ENCODE assay signal across 9 mouse cellular contexts in genomic region chr15:102025136-102025872, GRCm38 (mm10). TPM values are rescaled to one million over a fixed set of nuclear protein-coding genes. Genes with fewer than 3 reads are reported as not detected.
DNase-seq lines count a peak whose midpoint lies in the region; ATAC-seq lines count a peak whose summit lies in the region.
"Had no signal": no experiment of that assay in that cellular context is flagged by ENCODE, and none has a peak within 500 bp of the region (broad histone marks: within the 10 kb centered on the region; RNA-seq: fewer than 3 reads in every experiment).

No protein-coding gene starts in this region.

- H3K9me3 ChIP-seq in heart, embryonic 10.5 days = no peaks in the 10 kb centered on the region
- no peaks in the 10 kb centered on the region for H3K9me3 ChIP-seq in embryonic facial prominence, embryonic 10.5 days
- no peaks in the 10 kb centered on the region for H3K9me3 ChIP-seq in intestine, embryonic 14.5 days (ENCODE audit: control insufficient read depth, low read length)
- no peaks in the 10 kb centered on the region for H3K9me3 ChIP-seq in midbrain, embryonic 13.5 days

- intact Hi-C loops in heart, postnatal 25 days (cut with DNase I) = no loop called here

- peak overlapping the region; percentile 18; the same call in 1 of the 2 replicates for H3K9ac ChIP-seq in intestine, embryonic 14.5 days (ENCODE audit: low read length)
- H3K9ac ChIP-seq in midbrain, embryonic 13.5 days (replicated peaks) = 0 out of 2 replicates have a peak overlapping the region, but pooled peaks have one; percentile 28

- H3K4me3 ChIP-seq in heart, embryonic 10.5 days = peak overlapping the region; percentile 52
- H3K4me3 ChIP-seq in embryonic facial prominence, embryonic 10.5 days = peak overlapping the region; percentile 41
- H3K4me3 ChIP-seq in intestine, embryonic 14.5 days (ENCODE audit: low read depth, low read length) = no peak overlapping the region
- H3K4me3 ChIP-seq in midbrain, embryonic 13.5 days (replicated peaks) = 0 out of 2 replicates have a peak overlapping the region, but pooled peaks have one; percentile 9

- peak overlapping the region; percentile 40 for H3K4me2 ChIP-seq in intestine, embryonic 14.5 days (ENCODE audit: low read length)
- H3K4me2 ChIP-seq in midbrain, embryonic 13.5 days (replicated peaks) = peak overlapping the region; percentile 32

- 4% methylated on average over 22 of the region's 22 CpGs for WGBS in heart, embryonic 10.5 days
- 4% methylated on average over 22 of the region's 22 CpGs for WGBS in embryonic facial prominence, embryonic 10.5 days
- WGBS in intestine, embryonic 14.5 days = 10% methylated on average over 22 of the region's 22 CpGs
- 5% methylated on average over 22 of the region's 22 CpGs for WGBS in midbrain, embryonic 13.5 days

- H3K36me3 ChIP-seq in heart, embryonic 10.5 days = peaks cover 7% of the 10 kb centered on the region; the same call in 1 of the 2 replicates
- H3K36me3 ChIP-seq in embryonic facial prominence, embryonic 10.5 days (replicated peaks) = peaks cover 8% of the 10 kb centered on the region
- H3K36me3 ChIP-seq in intestine, embryonic 14.5 days (ENCODE audit: control insufficient read depth, insufficient read depth, low read length) = no peaks in the 10 kb centered on the region
- H3K36me3 ChIP-seq in midbrain, embryonic 13.5 days = no peaks in the 10 kb centered on the region

- H3K27me3 ChIP-seq in heart, embryonic 10.5 days (ENCODE audit: insufficient read depth, poor library complexity, severe bottlenecking) = peaks cover 35% of the 10 kb centered on the region
- peaks cover 72% of the 10 kb centered on the region for H3K27me3 ChIP-seq in embryonic facial prominence, embryonic 10.5 days (replicated peaks; ENCODE audit: low read depth, poor library complexity, severe bottlenecking)
- H3K27me3 ChIP-seq in intestine, embryonic 14.5 days (replicated peaks; ENCODE audit: control insufficient read depth, insufficient read depth, low read length) = no peaks in the 10 kb centered on the region
- peaks cover 57% of the 10 kb centered on the region for H3K27me3 ChIP-seq in midbrain, embryonic 13.5 days

- peaks cover 44% of the 10 kb centered on the region for H3K4me1 ChIP-seq in heart, embryonic 10.5 days
- H3K4me1 ChIP-seq in embryonic facial prominence, embryonic 10.5 days = peaks cover 55% of the 10 kb centered on the region
- H3K4me1 ChIP-seq in intestine, embryonic 14.5 days (replicated peaks; ENCODE audit: control insufficient read depth, insufficient read depth, low read length) = peaks cover 28% of the 10 kb centered on the region
- H3K4me1 ChIP-seq in midbrain, embryonic 13.5 days (replicated peaks) = peaks cover 24% of the 10 kb centered on the region

- peak overlapping the region; percentile 90 for H3K27ac ChIP-seq in heart, embryonic 10.5 days
- peak overlapping the region; percentile 79 for H3K27ac ChIP-seq in embryonic facial prominence, embryonic 10.5 days (replicated peaks)
- peak overlapping the region; percentile 79 for H3K27ac ChIP-seq in intestine, embryonic 14.5 days (ENCODE audit: low read depth)
- H3K27ac ChIP-seq in midbrain, embryonic 13.5 days = no peak overlapping the region

- peak; percentile 87 for DNase-seq in heart, embryonic 10.5 days (ENCODE audit: low spot score)
- no peak for DNase-seq in heart, postnatal 25 days (ENCODE audit: low spot score)
- peak; percentile 66 for DNase-seq in embryonic facial prominence, embryonic 10.5 days (ENCODE audit: low spot score)
- peak; percentile 78 for DNase-seq in intestine, embryonic 14.5 days (ENCODE audit: low spot score)
- no peak for DNase-seq in testis, postnatal 10 days (ENCODE audit: low spot score)
- no peak for DNase-seq in frontal cortex, postnatal 36 days (ENCODE audit: low spot score in 2 of 2)
- no peak for DNase-seq in urinary bladder, postnatal 10 days (ENCODE audit: low spot score)

- peak; percentile 38 for ATAC-seq in intestine, embryonic 14.5 days (replicated peaks; ENCODE audit: low FRiP score, low TSS enrichment, low read depth)
- ATAC-seq in midbrain, embryonic 13.5 days = peak; percentile 60; the same call in 1 of the 2 replicates

RNA-seq across cellular contexts. Expression of gene Krt18, which starts 2.7 kb away (rescaled TPM):
- 78.5 and 184 TPM in 2 replicates for polyA plus RNA-seq in heart, embryonic 10.5 days (2016; fragmentation: Nextera tagmentation; extraction: Ambion mirVana)
- total RNA-seq in heart, postnatal 25 days (2021) = 1 to 10 TPM; 3.7 to 4.9 TPM
- 95.2 and 101 TPM in 2 replicates for polyA plus RNA-seq in embryonic facial prominence, embryonic 10.5 days (2016; fragmentation: Nextera tagmentation; extraction: Ambion mirVana)
- polyA plus RNA-seq in intestine, embryonic 14.5 days (2014; fragmentation: Nextera tagmentation; extraction: Ambion mirVana) = 184 and 210 TPM in 2 replicates
- polyA plus RNA-seq in midbrain, embryonic 13.5 days (2015; fragmentation: Nextera tagmentation; extraction: Ambion mirVana) = 1.2 and 2.5 TPM in 2 replicates

RNA-seq across cellular contexts. Expression of gene Krt8, which starts 21.0 kb away (rescaled TPM):
- 83.2 and 193 TPM in 2 replicates for polyA plus RNA-seq in heart, embryonic 10.5 days (2016; fragmentation: Nextera tagmentation; extraction: Ambion mirVana)
- total RNA-seq in heart, postnatal 25 days (2021) = 1 to 10 TPM; 2.5 to 2.7 TPM
- 86.3 and 91.9 TPM in 2 replicates for polyA plus RNA-seq in embryonic facial prominence, embryonic 10.5 days (2016; fragmentation: Nextera tagmentation; extraction: Ambion mirVana)
- 381 and 486 TPM in 2 replicates for polyA plus RNA-seq in intestine, embryonic 14.5 days (2014; fragmentation: Nextera tagmentation; extraction: Ambion mirVana)
- polyA plus RNA-seq in midbrain, embryonic 13.5 days (2015; fragmentation: Nextera tagmentation; extraction: Ambion mirVana) = 1.1 and 1.6 TPM in 2 replicates
- total RNA-seq: neutrophil, adult 5-6 weeks had no signal

RNA-seq across cellular contexts. Expression of gene Eif4b, which starts 48.3 kb away (rescaled TPM):
- 85.5 and 99.6 TPM in 2 replicates for polyA plus RNA-seq in heart, embryonic 10.5 days (2016; fragmentation: Nextera tagmentation; extraction: Ambion mirVana)
- total RNA-seq in heart, postnatal 25 days (2021) = 100 to 1,000 TPM; 131 to 144 TPM
- polyA plus RNA-seq in embryonic facial prominence, embryonic 10.5 days (2016; fragmentation: Nextera tagmentation; extraction: Ambion mirVana) = 133 and 136 TPM in 2 replicates
- 141 and 152 TPM in 2 replicates for polyA plus RNA-seq in intestine, embryonic 14.5 days (2014; fragmentation: Nextera tagmentation; extraction: Ambion mirVana)
- 89.9 and 91.2 TPM in 2 replicates for polyA plus RNA-seq in midbrain, embryonic 13.5 days (2015; fragmentation: Nextera tagmentation; extraction: Ambion mirVana)

Comparison
In these comparisons a context has a peak if more than half of its experiments do, and no peak if none do; other contexts are left out.
1. DNase-seq: peak in heart, embryonic 10.5 days (single experiment), embryonic facial prominence, embryonic 10.5 days (single experiment) and intestine, embryonic 14.5 days (single experiment); none in heart, postnatal 25 days (single experiment), testis, postnatal 10 days (single experiment), frontal cortex, postnatal 36 days (0 of 2) and urinary bladder, postnatal 10 days (single experiment).
2. RNA of gene Krt18, which starts 2.7 kb away (polyA plus RNA-seq): 184 to 210 TPM in intestine, embryonic 14.5 days, 78.5 to 184 TPM in heart, embryonic 10.5 days and 95.2 to 101 TPM in embryonic facial prominence, embryonic 10.5 days; 1.2 to 2.5 TPM in midbrain, embryonic 13.5 days; every median in the first group is over 10 times any median in the second.
3. RNA of gene Krt8, which starts 21.0 kb away (polyA plus RNA-seq): 381 to 486 TPM in intestine, embryonic 14.5 days, 83.2 to 193 TPM in heart, embryonic 10.5 days and 86.3 to 91.9 TPM in embryonic facial prominence, embryonic 10.5 days; 1.1 to 1.6 TPM in midbrain, embryonic 13.5 days; every median in the first group is over 10 times any median in the second.